9 mouse cellular contexts compared by ENCODE assay signal in genomic region chr4:132921488-132921887, GRCm38 (mm10). TPM values are rescaled to one million over a fixed set of nuclear protein-coding genes. Genes with fewer than 3 reads are reported as not detected.
A peak's percentile ranks its signal among the peaks of the same experiment; 100 is the strongest.
DNase-seq lines count a peak whose midpoint lies in the region; ATAC-seq and TF ChIP-seq lines count a peak whose summit lies in the region.
"Had no signal": no experiment of that assay in that cellular context is flagged by ENCODE, and none has a peak within 500 bp of the region (broad histone marks: within the 10 kb centered on the region; RNA-seq: fewer than 3 reads in every experiment).

No protein-coding gene starts in this region.

- TF ChIP-seq CTCF in G1E (IDR thresholded peaks at IDR 0.05; ENCODE audit: low read depth, low read length), result no peak
- TF ChIP-seq CTCF in liver, postnatal 0 days (IDR thresholded peaks at IDR 0.05; ENCODE audit: low read depth), result no peak

- peak overlapping the region; percentile 95 for H3K9ac ChIP-seq in heart, embryonic 14.5 days (ENCODE audit: low read length)
- H3K9ac ChIP-seq in forebrain, embryonic 15.5 days (replicated peaks), result peak overlapping the region; percentile 92
- H3K9ac ChIP-seq in liver, postnatal 0 days (replicated peaks), result peak overlapping the region; percentile 99

- peaks cover 0 to 9% of the 10 kb centered on the region in 2 experiments; a peak in 1 of 4 replicates for H3K4me1 ChIP-seq in heart, embryonic 14.5 days (ENCODE audit: control insufficient read depth in 2 of 2, insufficient read depth in 2 of 2, low read length in 2 of 2)
- peaks cover 31% of the 10 kb centered on the region for H3K4me1 ChIP-seq in G1E (ENCODE audit: insufficient read depth, low read depth, low read length)
- peaks cover 12% of the 10 kb centered on the region for H3K4me1 ChIP-seq in forebrain, embryonic 15.5 days
- peaks cover 23% of the 10 kb centered on the region for H3K4me1 ChIP-seq in liver, postnatal 0 days (ENCODE audit: insufficient read depth)

- no peaks in the 10 kb centered on the region for H3K27me3 ChIP-seq in heart, embryonic 14.5 days (ENCODE audit: control insufficient read depth, insufficient read depth, low read length)
- peaks cover 8% of the 10 kb centered on the region for H3K27me3 ChIP-seq in G1E (ENCODE audit: insufficient read depth, low read length)
- H3K27me3 ChIP-seq in forebrain, embryonic 15.5 days, result no peaks in the 10 kb centered on the region
- H3K27me3 ChIP-seq in liver, postnatal 0 days (ENCODE audit: insufficient read depth, low read length), result no peaks in the 10 kb centered on the region
- H3K27me3 ChIP-seq: Patski had no signal

- H3K27ac ChIP-seq in heart, embryonic 14.5 days (replicated peaks in 1 of 2; ENCODE audit: control insufficient read depth in 1 of 2, insufficient read depth in 1 of 2, low read depth in 2 of 2, low read length in 2 of 2), result no peak overlapping the region
- no peak overlapping the region for H3K27ac ChIP-seq in forebrain, embryonic 15.5 days (replicated peaks)
- peak overlapping the region; percentile 98 for H3K27ac ChIP-seq in liver, postnatal 0 days (ENCODE audit: low read depth)

- peak overlapping the region; percentile 73 for H3K4me2 ChIP-seq in heart, embryonic 14.5 days (ENCODE audit: low read length)
- H3K4me2 ChIP-seq in forebrain, embryonic 15.5 days (replicated peaks), result peak overlapping the region; percentile 71
- H3K4me2 ChIP-seq in liver, postnatal 0 days (ENCODE audit: low read depth, low read length), result peak overlapping the region; percentile 66

- intact Hi-C loops in left cerebral cortex, postnatal 10 days (cut with DNase I), result no loop called here

- no peak for DNase-seq in heart, adult 11 months
- no peak for DNase-seq in G1E (ENCODE audit: low spot score)
- DNase-seq in liver, postnatal 0 days, result no peak
- DNase-seq in Muller cell, postnatal 12 days (ENCODE audit: inconsistent ontology term), result no peak
- no peak for DNase-seq in left cerebral cortex, postnatal 10 days (ENCODE audit: extremely low spot score in 1 of 2, low spot score in 2 of 2)

- TF ChIP-seq EP300 in liver, postnatal 0 days (IDR thresholded peaks at IDR 0.05; ENCODE audit: low read depth), result no peak

- no peak for ATAC-seq in heart, embryonic 14.5 days (ENCODE audit: insufficient number of reproducible peaks, insufficient read depth, low FRiP score, low read depth)
- no peak for ATAC-seq in G1E (ENCODE audit: extremely low read depth, insufficient number of reproducible peaks, low FRiP score, poor library complexity, severe bottlenecking)
- ATAC-seq in forebrain, embryonic 15.5 days (replicated peaks), result no peak
- no peak for ATAC-seq in liver, postnatal 0 days
- ATAC-seq in erythroid progenitor cell, adult 5-6 weeks (replicated peaks; ENCODE audit: low FRiP score, poor library complexity, severe bottlenecking), result no peak

- no peaks in the 10 kb centered on the region for H3K9me3 ChIP-seq in heart, embryonic 14.5 days (ENCODE audit: control insufficient read depth, low read length)
- no peaks in the 10 kb centered on the region for H3K9me3 ChIP-seq in G1E (replicated peaks)
- H3K9me3 ChIP-seq in forebrain, embryonic 15.5 days, result no peaks in the 10 kb centered on the region
- no peaks in the 10 kb centered on the region for H3K9me3 ChIP-seq in liver, postnatal 0 days (ENCODE audit: low read length)

- peaks cover 30% of the 10 kb centered on the region for H3K36me3 ChIP-seq in heart, embryonic 14.5 days (ENCODE audit: control insufficient read depth, insufficient read depth, low read length)
- H3K36me3 ChIP-seq in G1E (replicated peaks), result peaks cover 35% of the 10 kb centered on the region
- peaks cover 12% of the 10 kb centered on the region for H3K36me3 ChIP-seq in forebrain, embryonic 15.5 days
- H3K36me3 ChIP-seq in liver, postnatal 0 days (replicated peaks; ENCODE audit: insufficient read depth, low read length), result peaks cover 19% of the 10 kb centered on the region

- H3K4me3 ChIP-seq in heart, embryonic 14.5 days (ENCODE audit: control insufficient read depth in 1 of 2, insufficient read depth in 1 of 2, low read depth in 1 of 2, low read length in 2 of 2), result peak overlapping the region; percentile 79 to 98
- peak overlapping the region; percentile 83 for H3K4me3 ChIP-seq in G1E (ENCODE audit: low read depth, low read length)
- H3K4me3 ChIP-seq in forebrain, embryonic 15.5 days, result peak overlapping the region; percentile 87
- H3K4me3 ChIP-seq in liver, postnatal 0 days (ENCODE audit: low read depth, low read length), result peak overlapping the region; percentile 96

- 29% methylated on average over 12 of the region's 12 CpGs for WGBS in heart, embryonic 14.5 days
- WGBS in forebrain, embryonic 15.5 days, result 44% methylated on average over 12 of the region's 12 CpGs
- WGBS in liver, postnatal 0 days (ENCODE audit: insufficient replicate concordance), result 37% methylated on average over 12 of the region's 12 CpGs

RNA-seq across cellular contexts. Expression of gene Fam76a, which starts 0.9 kb away (rescaled TPM):
- polyA plus RNA-seq in heart, embryonic 14.5 days (2014; fragmentation: Nextera tagmentation; extraction: Ambion mirVana), result 40.9 and 44.9 TPM in 2 replicates
- total RNA-seq in G1E (2014; fragmentation: Nextera tagmentation) (24.2 and 25.9 TPM in 2 replicates), G1E (2017) (28.3 and 39.8 TPM in 2 replicates)
- 15.4 and 16.2 TPM in 2 replicates for polyA plus RNA-seq in G1E (2012)
- polyA plus RNA-seq in forebrain, embryonic 15.5 days (2015; fragmentation: Nextera tagmentation; extraction: Ambion mirVana), result 51.2 and 52.4 TPM in 2 replicates
- polyA plus RNA-seq in liver, postnatal 0 days (2015; fragmentation: Nextera tagmentation; extraction: Ambion mirVana), result 21.7 and 22.5 TPM in 2 replicates
- 30.6 and 35.0 TPM in 2 replicates for total RNA-seq in erythroid progenitor cell, adult 5-6 weeks (2015; ENCODE audit: low replicate concordance)
- 41.3 and 67.4 TPM in 2 replicates for total RNA-seq in erythroid progenitor cell, adult 5-6 weeks (2017; ENCODE audit: low replicate concordance)
- total RNA-seq in left cerebral cortex, postnatal 10 days (2021), result 10 to 100 TPM; 31.8 to 36.9 TPM

RNA-seq across cellular contexts. Expression of gene Stx12, which starts 37.2 kb away (rescaled TPM):
- 60.2 and 64.0 TPM in 2 replicates for polyA plus RNA-seq in heart, embryonic 14.5 days (2014; fragmentation: Nextera tagmentation; extraction: Ambion mirVana)
- total RNA-seq in G1E (2014; fragmentation: Nextera tagmentation) (34.8 and 36.9 TPM in 2 replicates), G1E (2017) (35.2 and 39.6 TPM in 2 replicates)
- 6.6 and 6.7 TPM in 2 replicates for polyA plus RNA-seq in G1E (2012)
- polyA plus RNA-seq in forebrain, embryonic 15.5 days (2015; fragmentation: Nextera tagmentation; extraction: Ambion mirVana), result 146 and 158 TPM in 2 replicates
- 14.4 and 17.0 TPM in 2 replicates for polyA plus RNA-seq in liver, postnatal 0 days (2015; fragmentation: Nextera tagmentation; extraction: Ambion mirVana)
- total RNA-seq in erythroid progenitor cell, adult 5-6 weeks (2015; ENCODE audit: low replicate concordance), result 44.3 and 52.0 TPM in 2 replicates
- 44.1 and 55.1 TPM in 2 replicates for total RNA-seq in erythroid progenitor cell, adult 5-6 weeks (2017; ENCODE audit: low replicate concordance)
- total RNA-seq in left cerebral cortex, postnatal 10 days (2021), result 100 to 1,000 TPM; 117 to 123 TPM

RNA-seq across cellular contexts. Expression of gene Fgr, which starts 52.4 kb away (rescaled TPM):
- polyA plus RNA-seq in heart, embryonic 14.5 days (2014; fragmentation: Nextera tagmentation; extraction: Ambion mirVana), result 0.18 and 0.74 TPM in 2 replicates
- total RNA-seq in G1E (2014; fragmentation: Nextera tagmentation) (not detected in 2 replicates), G1E (2017) (0.05 TPM in 1 of 2 replicates, not detected in the other)
- not detected in 2 replicates for polyA plus RNA-seq in G1E (2012)
- 0.06 TPM in 1 of 2 replicates, not detected in the other for polyA plus RNA-seq in forebrain, embryonic 15.5 days (2015; fragmentation: Nextera tagmentation; extraction: Ambion mirVana)
- 3.8 and 4.0 TPM in 2 replicates for polyA plus RNA-seq in liver, postnatal 0 days (2015; fragmentation: Nextera tagmentation; extraction: Ambion mirVana)
- total RNA-seq in erythroid progenitor cell, adult 5-6 weeks (2015; ENCODE audit: low replicate concordance), result 8.4 and 12.6 TPM in 2 replicates
- total RNA-seq in erythroid progenitor cell, adult 5-6 weeks (2017; ENCODE audit: low replicate concordance), result 7.8 and 9.7 TPM in 2 replicates
- under 1 TPM in 1 of 2 experiments, not detected in 1; 0.47 TPM for total RNA-seq in left cerebral cortex, postnatal 10 days (2021)
- polyA plus RNA-seq: Patski had no signal
